Mouse (Mus musculus) liver, postnatal 0 days (tissue): ENCODE measurements around the gene Nod2.

Experiments
- CTCF ChIP-seq: sonication (generic); IDR thresholded peaks from 2 replicates; pipeline ENCODE4 v1.5.1; 2016; ENCODE audit warnings: antibody characterized with exemption, low read depth
- EP300 ChIP-seq: IDR thresholded peaks from 2 replicates; pipeline ENCODE4 v1.6.1; 2016; ENCODE audit warnings: antibody characterized with exemption, low read depth, mild to moderate bottlenecking

- TF ChIP-seq EP300 (no peak), CTCF (no peak)
Measured at GRCm38 (mm10) chr8:88677071-88677470, 30.0 kb downstream of the Nod2 start.
